Comparison of ENCODE assay signal across 8 mouse cellular contexts in genomic region chr5:145115736-145116135, GRCm38 (mm10). TPM values are rescaled to one million over a fixed set of nuclear protein-coding genes. Genes with fewer than 3 reads are reported as not detected.
DNase-seq lines count a peak whose midpoint lies in the region; ATAC-seq and TF ChIP-seq lines count a peak whose summit lies in the region.
"Had no signal": no experiment of that assay in that cellular context is flagged by ENCODE, and none has a peak within 500 bp of the region (broad histone marks: within the 10 kb centered on the region; RNA-seq: fewer than 3 reads in every experiment).

No protein-coding gene starts in this region.

- peaks cover 61% of the 10 kb centered on the region for H3K79me2 ChIP-seq in CH12.LX (replicated peaks; ENCODE audit: control insufficient read depth, extremely low read depth, insufficient read depth, poor library complexity, severe bottlenecking)

- in situ Hi-C loops in CH12.LX (cut with MboI; ENCODE audit: low pct_ligation_motif_present, low pct_unique_long_range_greater_than_20kb, low sequenced_read_pairs) = no loop called here

- H3K4me1 ChIP-seq in kidney, embryonic 15.5 days = peaks cover 51% of the 10 kb centered on the region
- H3K4me1 ChIP-seq in CH12.LX (ENCODE audit: control insufficient read depth in 1 of 2, insufficient read depth in 2 of 2) = peaks cover 2 to 13% of the 10 kb centered on the region in 2 experiments; a peak in 2 of 4 replicates
- no peaks in the 10 kb centered on the region; the same call in 1 of the 2 replicates for H3K4me1 ChIP-seq in bone marrow, adult 2 months (ENCODE audit: control insufficient read depth, insufficient read depth, low read length)
- peaks cover 38% of the 10 kb centered on the region for H3K4me1 ChIP-seq in liver, embryonic 13.5 days (replicated peaks)

- no peak for TF ChIP-seq EP300 in CH12.LX (IDR thresholded peaks at IDR 0.05; ENCODE audit: low read length)

- TF ChIP-seq RAD21 in CH12.LX (IDR thresholded peaks at IDR 0.05; ENCODE audit: low read depth, low read length) = no peak

- no peaks in the 10 kb centered on the region for H3K27me3 ChIP-seq in kidney, embryonic 15.5 days
- H3K27me3 ChIP-seq in CH12.LX (replicated peaks) = no peaks in the 10 kb centered on the region
- H3K27me3 ChIP-seq in liver, embryonic 13.5 days = peaks cover 3% of the 10 kb centered on the region; the same call in 1 of the 2 replicates

- no peaks in the 10 kb centered on the region for H3K9me3 ChIP-seq in kidney, embryonic 15.5 days (replicated peaks)
- peaks cover 12% of the 10 kb centered on the region for H3K9me3 ChIP-seq in CH12.LX (replicated peaks; ENCODE audit: low read length)
- H3K9me3 ChIP-seq in liver, embryonic 13.5 days (replicated peaks) = peaks cover 4% of the 10 kb centered on the region; the same call in 1 of the 2 replicates

- peak overlapping the region; percentile 86 for H3K27ac ChIP-seq in kidney, embryonic 15.5 days
- H3K27ac ChIP-seq in CH12.LX (ENCODE audit: insufficient read depth, low read depth) = peak overlapping the region; percentile 77
- H3K27ac ChIP-seq in bone marrow, adult 2 months (ENCODE audit: control insufficient read depth, insufficient read depth, low read depth, low read length, poor library complexity) = peak overlapping the region; percentile 99
- H3K27ac ChIP-seq in liver, embryonic 13.5 days = peak overlapping the region; percentile 69

- DNase-seq in kidney, adult 9 months = no peak
- no peak for DNase-seq in CH12.LX (ENCODE audit: extremely low read depth)
- DNase-seq in liver, embryonic 13.5 days = no peak
- DNase-seq in embryo, embryonic 9.5 days (ENCODE audit: extremely low spot score) = no peak
- DNase-seq in embryo, embryonic 11 days = no peak

- no peak overlapping the region for H3K9ac ChIP-seq in kidney, embryonic 15.5 days
- peak overlapping the region; percentile 77 for H3K9ac ChIP-seq in CH12.LX (ENCODE audit: insufficient read depth, low read depth)
- H3K9ac ChIP-seq in liver, embryonic 13.5 days = no peak overlapping the region

- peaks cover 9% of the 10 kb centered on the region; the same call in 1 of the 2 replicates for H3K36me3 ChIP-seq in kidney, embryonic 15.5 days
- H3K36me3 ChIP-seq in CH12.LX (replicated peaks in 1 of 2; ENCODE audit: control insufficient read depth in 1 of 2, insufficient read depth in 1 of 2, low read length in 1 of 2) = peaks cover 20 to 53% of the 10 kb centered on the region in 2 experiments
- peaks cover 12% of the 10 kb centered on the region for H3K36me3 ChIP-seq in liver, embryonic 13.5 days

- 89% methylated on average over 5 of the region's 5 CpGs for WGBS in kidney, embryonic 15.5 days
- 51% methylated on average over 5 of the region's 5 CpGs for WGBS in bone marrow, adult 2 months
- WGBS in liver, embryonic 13.5 days (ENCODE audit: insufficient replicate concordance) = 69% methylated on average over 5 of the region's 5 CpGs

- peak overlapping the region; percentile 87 for H3K4me2 ChIP-seq in kidney, embryonic 15.5 days
- H3K4me2 ChIP-seq in CH12.LX (ENCODE audit: insufficient read depth, low read depth, poor library complexity, severe bottlenecking) = peak overlapping the region; percentile 87
- peak overlapping the region; percentile 88 for H3K4me2 ChIP-seq in liver, embryonic 13.5 days

- peak overlapping the region; percentile 16; the same call in 1 of the 2 replicates for H3K4me3 ChIP-seq in kidney, embryonic 15.5 days (replicated peaks)
- peak overlapping the region; percentile 40 to 97 (median 73) for H3K4me3 ChIP-seq in CH12.LX (replicated peaks in 1 of 3; ENCODE audit: low read depth in 2 of 3, low read length in 2 of 3, poor library complexity in 1 of 3)
- peak overlapping the region; percentile 59 for H3K4me3 ChIP-seq in bone marrow, adult 2 months (replicated peaks; ENCODE audit: control insufficient read depth, low read depth, low read length)
- peak overlapping the region; percentile 69 for H3K4me3 ChIP-seq in liver, embryonic 13.5 days (replicated peaks)

- no peak for ATAC-seq in kidney, embryonic 15.5 days (replicated peaks; ENCODE audit: low FRiP score)
- ATAC-seq in liver, embryonic 13.5 days (ENCODE audit: low read depth) = no peak

- no peak for TF ChIP-seq CTCF in CH12.LX (conservative IDR thresholded peaks at IDR 0.05 in 1 of 2, IDR thresholded peaks at IDR 0.05 in 1 of 2; ENCODE audit: low read depth in 2 of 2, low read length in 2 of 2)
- no peak for TF ChIP-seq CTCF in bone marrow, adult 2 months (IDR thresholded peaks at IDR 0.05; ENCODE audit: control insufficient read depth, insufficient read depth, low read length)

- TF ChIP-seq POLR2A in CH12.LX (IDR thresholded peaks at IDR 0.05; ENCODE audit: low read depth, low read length) = no peak
- no peak for TF ChIP-seq POLR2A in bone marrow, adult 2 months (IDR thresholded peaks at IDR 0.05; ENCODE audit: borderline replicate concordance, control insufficient read depth, low read depth, low read length)

- dilution Hi-C loops in CH12.LX (cut with MboI; ENCODE audit: extremely low pct_ligation_motif_present, extremely low pct_unique_long_range_greater_than_20kb, low sequenced_read_pairs) = no loop called here

TF ChIP-seq in CH12.LX, 34 proteins besides CTCF, POLR2A, EP300 and RAD21:
- TF ChIP-seq NRF1 (IDR thresholded peaks at IDR 0.05; ENCODE audit: low read depth, low read length) = peak; percentile 60
- TF ChIP-seq USF1 (IDR thresholded peaks at IDR 0.05; ENCODE audit: low read depth, low read length) = no peak

RNA-seq across cellular contexts. Expression of gene Arpc1b, which starts 1.7 kb away (rescaled TPM):
- 294 and 313 TPM in 2 replicates for polyA plus RNA-seq in kidney, embryonic 15.5 days (2015; fragmentation: Nextera tagmentation; extraction: Ambion mirVana)
- total RNA-seq in CH12.LX (2012; rRNA removed) (516 and 548 TPM in 2 replicates), CH12.LX (2014; rRNA removed) (317 and 330 TPM in 2 replicates)
- 441 and 472 TPM in 2 replicates for polyA plus RNA-seq in CH12.LX (2012; ENCODE audit: insufficient read length, low read depth)
- polyA plus RNA-seq in bone marrow, adult 2 months (2011; ENCODE audit: insufficient read depth, insufficient read length, low replicate concordance, missing spikeins) = 143 and 318 TPM in 2 replicates
- 158 and 163 TPM in 2 replicates for polyA plus RNA-seq in liver, embryonic 13.5 days (2015; fragmentation: Nextera tagmentation; extraction: Ambion mirVana)

RNA-seq across cellular contexts. Expression of gene Pdap1, which starts 24.3 kb away (rescaled TPM):
- polyA plus RNA-seq in kidney, embryonic 15.5 days (2015; fragmentation: Nextera tagmentation; extraction: Ambion mirVana) = 104 and 106 TPM in 2 replicates
- total RNA-seq in CH12.LX (2012; rRNA removed) (86.7 and 102 TPM in 2 replicates), CH12.LX (2014; rRNA removed) (58.9 and 64.5 TPM in 2 replicates)
- 267 and 280 TPM in 2 replicates for polyA plus RNA-seq in CH12.LX (2012; ENCODE audit: insufficient read length, low read depth)
- polyA plus RNA-seq in bone marrow, adult 2 months (2011; ENCODE audit: insufficient read depth, insufficient read length, low replicate concordance, missing spikeins) = 74.2 and 101 TPM in 2 replicates
- polyA plus RNA-seq in liver, embryonic 13.5 days (2015; fragmentation: Nextera tagmentation; extraction: Ambion mirVana) = 69.5 and 90.7 TPM in 2 replicates

RNA-seq across cellular contexts. Expression of gene Bud31, which starts 24.4 kb away (rescaled TPM):
- polyA plus RNA-seq in kidney, embryonic 15.5 days (2015; fragmentation: Nextera tagmentation; extraction: Ambion mirVana) = 196 TPM in 2 replicates
- total RNA-seq in CH12.LX (2012; rRNA removed) = 155 and 209 TPM in 2 replicates
- 282 and 342 TPM in 2 replicates for total RNA-seq in CH12.LX (2014; rRNA removed)
- 211 and 249 TPM in 2 replicates for polyA plus RNA-seq in CH12.LX (2012; ENCODE audit: insufficient read length, low read depth)
- polyA plus RNA-seq in bone marrow, adult 2 months (2011; ENCODE audit: insufficient read depth, insufficient read length, low replicate concordance, missing spikeins) = 121 and 164 TPM in 2 replicates
- polyA plus RNA-seq in liver, embryonic 13.5 days (2015; fragmentation: Nextera tagmentation; extraction: Ambion mirVana) = 164 and 177 TPM in 2 replicates

RNA-seq across cellular contexts. Expression of gene Kpna7, which starts 31.9 kb away (rescaled TPM):
- not detected in 2 replicates for polyA plus RNA-seq in kidney, embryonic 15.5 days (2015; fragmentation: Nextera tagmentation; extraction: Ambion mirVana)
- total RNA-seq in CH12.LX (2012; rRNA removed) (not detected in 2 replicates), CH12.LX (2014; rRNA removed) (not detected in 2 replicates)
- polyA plus RNA-seq in CH12.LX (2012; ENCODE audit: insufficient read length, low read depth) = 0.26 TPM in 1 of 2 replicates, not detected in the other
- polyA plus RNA-seq in bone marrow, adult 2 months (2011; ENCODE audit: insufficient read depth, insufficient read length, low replicate concordance, missing spikeins) = 7.0 TPM in 1 of 2 replicates, not detected in the other
- polyA plus RNA-seq in liver, embryonic 13.5 days (2015; fragmentation: Nextera tagmentation; extraction: Ambion mirVana) = 0.05 and 0.06 TPM in 2 replicates
- total RNA-seq: layer of hippocampus, adult 18-20 months had no signal

RNA-seq across cellular contexts. Expression of gene Arpc1a, which starts 32.1 kb away (rescaled TPM):
- polyA plus RNA-seq in kidney, embryonic 15.5 days (2015; fragmentation: Nextera tagmentation; extraction: Ambion mirVana) = 138 and 140 TPM in 2 replicates
- total RNA-seq in CH12.LX (2012; rRNA removed) = 57.5 and 59.2 TPM in 2 replicates
- total RNA-seq in CH12.LX (2014; rRNA removed) = 56.5 and 59.5 TPM in 2 replicates
- polyA plus RNA-seq in CH12.LX (2012; ENCODE audit: insufficient read length, low read depth) = 68.9 and 83.2 TPM in 2 replicates
- polyA plus RNA-seq in bone marrow, adult 2 months (2011; ENCODE audit: insufficient read depth, insufficient read length, low replicate concordance, missing spikeins) = 46.8 and 114 TPM in 2 replicates
- polyA plus RNA-seq in liver, embryonic 13.5 days (2015; fragmentation: Nextera tagmentation; extraction: Ambion mirVana) = 65.3 and 65.8 TPM in 2 replicates

Comparison
In these comparisons a context has a peak if more than half of its experiments do, and no peak if none do; other contexts are left out.
1. H3K4me3 ChIP-seq: peak in every context shown above with its lines; median percentile 73 in CH12.LX; 69 in liver, embryonic 13.5 days; 59 in bone marrow, adult 2 months; 16 in kidney, embryonic 15.5 days.